Mouse (Mus musculus): ENCODE measurements around the gene Gm10153.
"Not testable (repeated sequence)": the region's sequence is repeated elsewhere in the genome, so short reads cannot be mapped to it uniquely, and the experiment has no call there.

Gene Gm10153

DNA sequence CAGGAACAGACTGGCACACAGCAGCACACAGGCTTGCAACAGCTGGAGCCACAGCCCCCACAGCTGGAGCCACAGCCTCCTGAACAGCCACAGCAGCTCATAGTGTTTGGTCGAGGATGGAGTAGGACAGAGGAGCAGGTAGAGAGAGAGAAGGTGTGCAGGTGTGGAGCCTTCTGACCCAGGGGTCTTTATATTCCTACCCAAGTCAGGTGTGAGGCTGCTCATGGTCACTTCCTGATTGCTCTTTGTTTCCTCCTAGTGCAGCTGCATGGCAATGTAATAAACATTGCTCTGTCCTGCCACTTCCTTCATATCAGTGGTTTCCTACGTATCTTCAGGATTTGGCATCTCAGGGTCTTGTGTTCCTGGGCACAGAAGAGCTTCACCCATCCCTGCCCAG, at the start of gene Gm10153:
Gene Gm10153, minus strand, starts transcription at position 101 of the 400 bp plus-strand sequence.
- no peak for DNase-seq

DNA sequence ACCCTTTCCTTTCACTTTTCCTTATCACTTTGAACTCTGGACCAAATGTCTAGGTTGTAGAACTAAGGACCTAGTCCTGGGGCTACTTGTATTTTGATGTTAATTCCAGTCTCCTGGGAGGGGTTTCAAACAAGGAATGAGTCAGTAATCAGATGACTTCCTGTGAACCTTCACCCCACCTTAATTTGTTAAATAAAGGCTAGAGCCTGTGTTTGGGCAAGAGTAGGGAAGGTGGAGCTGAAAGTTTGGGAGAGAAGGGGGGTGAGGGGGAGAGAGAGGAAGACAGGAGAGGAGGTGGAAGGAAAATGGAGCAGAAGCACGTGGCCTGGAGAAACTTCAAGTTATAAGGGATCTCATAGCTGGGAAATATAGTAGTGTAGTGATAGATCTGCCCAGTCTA, 41.4 kb upstream of the Gm10153 start:
- DNase-seq: no peak

DNA sequence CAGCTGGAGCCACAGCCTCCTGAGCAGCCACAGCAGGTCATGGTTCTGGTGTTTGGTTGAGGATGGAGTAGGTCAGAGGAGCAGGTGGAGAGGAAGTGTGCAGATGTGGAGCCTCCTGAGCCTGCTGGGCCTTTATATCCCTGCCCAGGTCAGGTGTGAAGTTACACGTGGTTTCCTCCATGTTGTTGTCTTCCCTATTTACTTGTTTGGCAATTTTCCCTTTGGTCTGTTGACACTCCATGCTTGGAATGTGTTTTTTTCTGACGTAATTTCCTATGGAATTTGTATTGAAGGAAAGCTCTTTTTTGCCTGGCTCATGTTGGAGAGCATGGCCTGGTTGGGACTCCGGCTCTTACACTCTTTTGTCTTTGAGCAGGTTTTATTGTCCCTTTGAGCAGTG, 39.7 kb upstream of the Gm10153 start, which contains the start of gene Krtap5-5:
Gene Krtap5-5, minus strand, starts transcription at position 101 of the 400 bp plus-strand sequence.
- not testable (repeated sequence) for DNase-seq

DNA sequence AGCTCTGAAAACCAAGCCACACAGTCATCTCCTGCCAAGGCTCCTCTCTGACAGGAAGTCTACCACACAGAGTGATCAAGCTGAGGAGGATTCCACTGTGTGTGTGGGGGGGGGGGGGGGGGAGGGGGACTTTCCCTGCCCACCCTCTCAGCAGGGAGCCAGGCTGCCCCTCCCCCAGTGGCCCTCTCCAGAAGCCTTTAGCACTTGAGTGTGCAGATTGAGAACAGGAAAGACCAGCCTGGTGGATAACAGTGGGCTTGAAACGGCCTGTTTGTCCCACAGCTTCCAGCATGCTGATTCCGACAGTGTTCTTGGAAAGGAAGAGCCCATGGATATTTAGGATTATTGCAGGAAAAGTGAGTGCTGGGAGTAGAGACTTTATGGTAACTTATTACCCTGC, 34.3 kb upstream of the Gm10153 start:
- no peak for DNase-seq

DNA sequence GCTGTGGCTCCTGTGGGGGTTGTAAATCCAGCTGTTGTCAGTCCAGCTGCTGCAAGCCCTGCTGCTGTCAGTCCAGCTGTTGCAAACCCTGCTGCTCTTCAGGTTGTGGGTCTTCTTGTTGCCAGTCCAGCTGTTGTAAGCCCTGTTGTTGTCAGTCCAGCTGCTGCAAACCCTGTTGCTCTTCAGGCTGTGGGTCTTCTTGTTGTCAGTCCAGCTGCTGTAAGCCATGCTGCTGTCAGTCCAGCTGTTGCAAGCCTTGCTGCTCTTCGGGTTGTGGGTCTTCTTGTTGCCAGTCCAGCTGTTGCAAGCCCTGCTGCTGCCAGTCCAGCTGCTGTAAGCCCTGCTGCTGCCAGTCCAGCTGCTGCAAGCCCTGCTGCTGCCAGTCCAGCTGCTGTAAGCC, 21.9 kb upstream of the Gm10153 start:
- not testable (repeated sequence) for DNase-seq

DNA sequence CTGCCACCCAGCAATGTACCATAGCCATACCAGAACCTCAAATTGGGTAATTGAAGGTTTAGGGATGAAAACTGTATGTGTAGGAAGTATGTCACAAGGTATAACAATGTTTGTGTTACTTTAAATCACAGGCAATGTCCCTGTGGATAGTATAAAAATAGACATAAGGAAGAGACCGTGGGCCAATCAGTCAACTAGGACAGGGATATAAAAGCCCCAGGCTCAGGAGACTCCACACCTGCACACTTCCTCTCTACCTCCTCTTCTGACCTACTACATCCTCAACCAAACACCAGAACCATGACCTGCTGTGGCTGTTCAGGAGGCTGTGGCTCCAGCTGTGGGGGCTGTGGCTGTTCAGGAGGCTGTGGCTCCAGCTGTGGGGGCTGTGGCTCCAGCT, 21.4 kb upstream of the Gm10153 start, which contains the start of gene Gm7579:
Gene Gm7579, plus strand, starts transcription at position 301 of the 400 bp plus-strand sequence.
- no peak for DNase-seq

DNA sequence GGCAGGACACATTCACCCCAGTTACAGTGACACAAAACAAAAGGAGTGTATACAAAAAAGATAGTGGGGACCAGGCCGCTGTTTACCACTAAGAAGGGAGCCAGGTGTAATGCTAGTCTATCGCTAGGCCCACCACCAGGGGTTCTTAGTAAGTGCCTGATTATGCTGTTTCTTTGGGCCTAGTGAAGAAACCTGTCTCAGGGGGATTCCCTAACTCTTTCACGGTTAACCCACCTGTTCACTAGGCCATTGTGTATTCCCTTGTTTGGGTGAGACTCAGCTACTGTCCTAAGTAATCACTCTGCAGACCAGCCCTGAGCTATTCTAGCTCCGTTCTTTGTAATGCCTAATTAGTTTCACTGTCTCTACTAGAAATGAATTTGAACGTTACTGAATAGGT, 16.7 kb upstream of the Gm10153 start:
- not testable (repeated sequence) for DNase-seq

DNA sequence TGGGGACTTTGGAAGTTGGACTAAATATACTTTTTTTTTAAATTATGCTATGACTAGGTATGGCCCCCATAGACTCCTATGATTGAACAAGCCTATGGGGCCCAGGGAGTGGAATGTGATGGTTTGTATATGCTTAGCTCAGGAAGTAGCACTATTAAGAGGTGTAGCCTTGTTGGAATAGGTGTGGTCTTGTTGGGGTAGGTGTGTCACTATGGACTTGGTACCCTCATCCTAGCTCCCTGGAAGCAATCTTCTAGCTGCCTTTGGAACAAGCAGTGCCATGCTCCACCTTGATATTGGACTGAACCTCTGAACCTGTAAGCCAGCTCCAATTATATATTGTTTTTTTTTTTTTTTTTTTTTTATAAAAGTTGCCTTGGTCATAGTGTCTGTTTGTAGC, 15.3 kb upstream of the Gm10153 start:
- DNase-seq: no peak

DNA sequence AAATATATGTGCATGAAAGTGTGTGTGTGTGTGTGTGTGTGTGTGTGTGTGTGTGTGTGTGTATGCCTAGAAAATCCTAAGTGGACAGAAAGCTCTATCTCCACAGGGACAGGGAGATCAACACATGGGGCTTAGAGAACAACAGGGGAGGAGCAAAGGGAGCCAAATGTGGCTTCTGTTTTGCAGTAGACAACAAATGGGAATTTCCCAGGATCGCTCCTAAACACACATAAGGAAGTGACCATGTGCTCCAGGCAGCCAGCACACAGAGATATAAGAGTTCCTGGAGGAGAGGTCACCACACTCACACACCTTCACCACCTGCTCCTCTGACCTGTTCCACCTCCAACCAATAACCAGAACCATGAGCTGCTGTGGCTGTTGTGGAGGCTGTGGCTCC, 10.9 kb upstream of the Gm10153 start, which contains the start of gene Krtap5-3:
Gene Krtap5-3, plus strand, starts transcription at position 301 of the 400 bp plus-strand sequence.
- no peak for DNase-seq

DNA sequence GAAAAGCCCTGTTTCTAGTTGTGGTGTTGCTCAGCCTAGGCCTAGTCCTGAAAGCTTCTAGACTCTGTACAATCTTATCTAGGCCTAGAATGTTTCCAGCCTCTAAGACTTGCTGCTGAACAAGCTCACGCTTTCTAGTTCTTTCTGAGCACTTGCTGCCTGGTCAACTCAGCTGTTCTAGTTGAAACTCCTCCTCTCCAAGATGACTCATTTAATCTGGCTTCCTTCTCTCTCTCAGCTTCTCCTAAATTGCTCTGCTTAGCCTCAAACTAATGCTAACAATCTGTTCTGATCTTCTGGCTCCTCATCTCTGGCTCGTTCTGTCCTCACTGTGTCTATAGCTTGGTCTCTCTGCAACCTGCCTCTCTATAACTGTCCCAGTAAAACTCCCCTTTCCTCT, 8.6 kb upstream of the Gm10153 start:
- DNase-seq: no peak

DNA sequence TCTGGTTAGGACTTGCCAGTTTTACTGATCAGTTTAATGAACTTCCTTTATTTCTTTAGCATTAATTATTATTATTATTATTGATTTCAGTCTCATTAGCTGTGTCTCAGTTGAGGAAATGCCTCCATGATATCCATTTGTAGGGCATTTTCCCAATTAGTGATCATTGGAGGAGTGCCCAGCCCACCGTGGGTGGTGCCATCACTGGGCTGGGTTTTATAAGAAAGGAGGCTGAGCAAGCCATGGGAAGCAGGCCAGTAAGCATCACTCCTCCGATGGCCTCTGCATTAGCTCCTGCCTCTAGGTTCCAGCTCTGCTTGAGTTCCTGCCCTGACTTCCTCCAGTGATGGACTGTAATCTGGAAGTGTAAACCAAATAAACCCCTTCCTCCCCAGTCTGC, 2.0 kb downstream of the Gm10153 start:
- no peak for DNase-seq

DNA sequence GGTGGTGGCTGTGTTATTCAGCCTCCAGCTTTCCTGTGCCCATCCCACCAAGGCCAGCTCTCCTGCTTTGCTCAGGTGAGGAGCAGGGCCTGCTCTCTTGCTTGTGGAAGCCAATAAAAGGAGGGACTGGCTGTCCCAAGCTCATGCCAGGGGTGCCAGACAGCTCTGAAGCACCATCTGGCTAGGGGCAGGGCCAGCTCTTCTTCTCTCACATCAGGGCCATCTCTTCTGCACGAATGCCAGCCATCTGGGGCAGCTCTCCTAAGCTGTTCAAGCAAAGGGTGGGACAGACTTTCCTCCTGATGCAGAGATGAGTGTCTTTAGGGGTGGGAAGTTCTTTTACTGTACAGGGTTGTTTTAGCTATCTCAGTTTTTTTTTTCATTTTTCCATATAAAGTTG, 9.2 kb downstream of the Gm10153 start:
- DNase-seq: no peak

DNA sequence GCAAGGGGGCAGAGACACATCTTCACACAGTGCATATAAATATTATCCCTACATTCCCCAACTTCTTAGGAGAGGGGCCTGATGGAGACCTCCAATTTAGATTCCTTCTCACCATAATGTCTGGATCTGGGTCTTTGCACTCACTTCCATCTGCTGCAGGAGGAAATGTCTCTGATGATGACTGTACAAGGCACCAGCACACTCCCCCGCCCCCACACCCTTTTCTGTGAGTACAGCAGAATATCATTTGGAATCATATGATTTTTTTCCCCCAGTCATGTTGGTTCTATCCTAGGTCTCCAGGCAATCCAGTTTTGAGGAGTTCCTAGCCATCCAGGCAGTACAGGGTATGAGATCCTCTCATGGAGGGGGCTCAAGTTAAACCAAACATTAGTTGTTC, 11.5 kb downstream of the Gm10153 start:
- no peak for DNase-seq

DNA sequence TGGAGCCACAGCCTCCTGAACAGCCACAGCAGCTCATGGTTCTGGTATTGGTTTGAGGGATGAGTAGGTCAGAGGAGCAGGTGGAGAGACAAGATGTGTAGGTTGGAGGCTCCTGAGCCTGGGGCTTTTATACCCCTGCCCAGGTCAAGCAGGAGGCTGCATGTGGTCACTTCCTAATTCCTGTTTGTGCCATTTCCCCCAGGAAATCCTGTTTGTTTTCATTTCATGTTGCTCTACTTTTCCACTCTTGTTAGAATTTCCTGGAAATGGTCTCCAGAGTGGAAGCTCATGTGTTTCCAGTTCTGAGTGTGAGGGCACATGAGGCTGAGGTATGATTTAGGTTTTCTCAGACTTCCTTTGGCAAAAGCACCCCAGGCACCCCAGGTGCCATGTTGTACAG, 14.3 kb downstream of the Gm10153 start, which contains the start of gene Krtap5-2:
Gene Krtap5-2, minus strand, starts transcription at position 101 of the 400 bp plus-strand sequence.
- DNase-seq: not testable (repeated sequence)

DNA sequence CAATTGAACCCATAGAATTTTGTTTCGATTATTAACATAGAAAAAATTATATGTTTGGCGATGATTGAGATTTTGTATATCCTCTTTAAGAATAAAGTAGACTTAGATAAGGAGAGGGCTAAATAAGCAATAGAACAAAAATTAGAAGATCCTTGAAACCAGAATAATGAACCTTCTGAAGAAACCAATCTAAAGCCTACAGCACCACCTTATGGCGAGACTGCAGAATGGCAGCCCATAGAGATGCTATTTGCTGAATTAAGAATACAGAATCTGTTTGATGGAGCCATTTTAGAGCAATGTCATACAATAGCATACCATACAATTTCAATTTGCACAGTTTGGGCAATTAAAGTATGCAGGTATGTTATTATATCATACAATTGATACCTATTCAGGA, 20.4 kb downstream of the Gm10153 start:
- peak; percentile 13 for DNase-seq

DNA sequence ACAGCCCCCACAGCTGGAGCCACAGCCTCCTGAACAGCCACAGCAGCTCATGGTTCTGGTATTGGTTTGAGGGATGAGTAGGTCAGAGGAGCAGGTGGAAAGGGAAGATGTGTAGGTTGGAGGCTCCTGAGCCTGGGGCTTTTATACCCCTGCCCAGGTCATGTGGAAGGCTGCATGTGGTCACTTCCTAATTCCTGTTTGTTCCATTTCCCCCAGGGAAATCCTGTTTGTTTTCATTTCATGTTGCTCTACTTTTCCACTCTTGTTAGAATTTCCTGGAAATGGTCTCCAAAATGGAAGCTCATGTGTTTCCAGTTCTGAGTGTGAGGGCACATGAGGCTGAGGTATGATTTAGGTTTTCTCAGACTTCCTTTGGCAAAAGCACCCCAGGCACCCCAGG, 24.6 kb downstream of the Gm10153 start, which contains the start of gene Gm4553:
Gene Gm4553, minus strand, starts transcription at position 101 of the 400 bp plus-strand sequence.
- not testable (repeated sequence) for DNase-seq

DNA sequence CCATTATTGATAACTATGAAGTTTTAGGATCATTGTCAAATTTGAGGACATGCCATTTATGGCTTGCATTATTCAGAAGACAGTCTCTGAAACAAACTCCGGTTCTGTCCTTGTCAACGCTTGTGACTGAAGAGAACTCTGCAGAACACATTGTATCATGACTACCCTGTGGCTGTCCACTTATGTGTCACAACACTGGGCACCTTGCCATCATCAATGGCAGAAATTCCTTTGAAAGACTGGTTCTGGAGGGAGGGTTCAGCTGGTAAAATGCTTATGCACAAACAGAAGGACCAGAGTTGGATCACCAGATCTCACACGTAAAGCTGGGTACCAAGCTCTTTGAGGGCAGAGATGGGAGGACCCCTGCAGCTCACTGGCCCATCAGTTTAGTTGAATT, 30.8 kb downstream of the Gm10153 start:
- no peak for DNase-seq

DNA sequence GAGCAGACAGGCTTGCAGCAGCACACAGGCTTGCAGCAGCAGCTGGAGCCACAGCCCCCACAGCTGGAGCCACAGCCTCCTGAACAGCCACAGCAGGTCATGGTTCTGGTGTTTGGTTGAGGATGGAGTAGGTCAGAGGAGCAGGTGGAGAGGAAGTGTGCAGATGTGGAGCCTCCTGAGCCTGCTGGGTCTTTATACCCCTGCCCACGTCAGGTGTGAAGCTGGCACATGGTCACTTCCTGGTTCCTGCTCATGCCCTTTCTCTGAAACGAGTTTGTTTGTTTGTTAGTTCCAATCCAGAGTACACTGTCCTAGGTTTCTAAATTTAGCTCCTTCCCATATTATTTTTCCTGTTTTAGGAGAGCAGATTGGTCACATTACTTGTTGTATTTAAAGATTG, 33.2 kb downstream of the Gm10153 start, which contains the start of gene Gm29735:
Gene Gm29735, minus strand, starts transcription at position 101 of the 400 bp plus-strand sequence.
- not testable (repeated sequence) for DNase-seq

DNA sequence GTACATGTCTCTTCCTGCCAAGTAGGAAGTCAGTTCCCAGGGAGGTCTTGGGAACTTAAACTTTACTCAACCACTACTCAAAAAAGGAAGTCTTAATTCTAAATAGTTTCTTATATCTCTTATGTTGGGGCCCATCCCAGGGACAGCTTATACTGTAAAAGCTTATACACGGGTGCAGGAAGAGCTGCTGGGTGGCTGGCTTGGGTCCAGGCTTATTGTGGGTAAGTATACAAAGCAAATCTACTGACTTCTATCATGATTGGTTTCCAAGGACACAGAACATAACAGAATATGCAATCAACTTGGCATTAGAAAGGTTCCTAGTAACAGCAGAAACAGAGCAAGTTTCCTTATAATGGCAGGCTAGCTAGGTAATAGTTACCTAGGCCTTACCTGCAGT, 34.9 kb downstream of the Gm10153 start:
- no peak for DNase-seq

DNA sequence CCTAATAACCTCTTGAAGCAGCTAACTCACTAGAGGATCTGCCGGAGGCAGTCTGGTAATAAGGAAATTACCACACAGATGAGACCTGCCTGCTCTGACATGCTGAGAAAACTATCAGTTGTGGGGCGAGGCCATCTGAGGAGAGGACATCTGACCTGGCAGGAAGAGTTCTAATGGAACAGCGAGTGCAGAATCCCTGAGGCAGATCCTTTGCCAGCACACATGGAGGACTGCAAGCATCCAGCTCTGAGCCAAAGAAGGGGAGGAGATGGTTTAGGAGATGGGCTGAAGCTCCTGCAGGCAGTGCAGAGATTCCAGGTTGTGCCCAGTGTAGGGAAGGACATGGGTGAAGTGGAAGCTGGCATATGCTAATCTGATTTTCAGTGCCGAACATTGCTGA, 38.0 kb downstream of the Gm10153 start:
- no peak for DNase-seq

DNA sequence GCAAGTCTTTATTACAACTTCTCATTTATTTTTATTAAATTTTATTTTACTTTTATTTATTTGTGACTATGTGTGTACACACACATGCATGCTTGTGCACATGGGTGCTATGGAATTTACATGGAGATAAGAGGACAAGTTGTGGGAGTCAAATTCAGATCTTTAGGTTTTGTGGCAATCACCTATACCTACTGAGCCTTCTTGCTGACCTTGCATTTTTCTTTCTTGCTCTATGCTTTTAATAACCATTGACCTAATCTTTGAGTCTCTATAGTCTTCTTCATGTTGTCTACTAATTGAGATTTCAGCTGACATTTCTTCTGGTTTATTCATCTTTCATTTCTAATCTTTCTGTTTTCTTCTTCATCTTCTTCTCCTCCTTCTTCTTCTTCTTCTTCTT, 41.6 kb downstream of the Gm10153 start:
- DNase-seq: no peak

DNA sequence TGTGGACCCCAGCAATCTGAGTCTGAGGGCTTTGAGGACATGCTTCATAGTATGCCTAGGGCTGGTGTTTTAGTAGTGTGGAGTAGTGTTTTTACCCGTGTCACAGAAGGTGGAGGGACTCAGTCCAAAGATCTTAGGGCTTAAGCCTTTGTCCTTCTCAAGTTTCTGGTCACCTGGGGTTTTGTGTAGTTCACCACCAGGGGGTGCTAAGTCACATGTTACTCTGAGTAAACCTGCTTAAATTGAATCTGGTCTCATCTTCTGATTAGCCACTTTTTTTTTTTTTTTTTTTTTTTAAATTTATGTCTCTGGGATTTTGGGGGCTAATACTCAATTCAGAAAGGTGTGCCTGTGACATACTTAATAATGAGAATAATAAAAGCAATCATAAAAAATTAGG, 44.2 kb downstream of the Gm10153 start:
- peak; percentile 80 for DNase-seq

DNA sequence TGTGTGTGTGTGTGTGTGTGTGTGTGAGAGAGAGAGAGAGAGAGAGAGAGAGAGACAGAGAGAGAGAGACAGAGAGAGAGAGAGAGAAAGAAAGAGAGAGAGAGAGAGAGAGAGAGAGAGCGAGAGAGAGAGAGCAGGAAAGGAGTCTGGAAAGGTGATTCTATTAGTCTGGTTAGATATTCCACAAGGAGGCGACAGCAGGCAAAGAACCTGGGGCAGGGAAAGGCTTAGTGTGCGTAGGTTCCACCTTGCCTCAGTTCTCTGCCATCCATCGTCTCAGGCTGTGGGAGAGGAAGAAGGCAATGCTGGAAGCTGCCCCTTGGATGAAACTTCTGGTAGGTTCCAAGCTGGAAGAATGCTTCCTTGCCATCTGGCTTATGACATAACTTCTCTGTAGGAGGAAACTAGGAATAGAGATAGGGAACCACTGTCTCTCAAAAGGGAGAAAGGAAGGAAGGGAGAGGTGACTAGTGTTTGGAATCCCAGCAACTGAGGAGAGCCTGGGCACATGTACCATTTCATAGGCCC, 44.7 kb downstream of the Gm10153 start:
- no peak for DNase-seq

DNA sequence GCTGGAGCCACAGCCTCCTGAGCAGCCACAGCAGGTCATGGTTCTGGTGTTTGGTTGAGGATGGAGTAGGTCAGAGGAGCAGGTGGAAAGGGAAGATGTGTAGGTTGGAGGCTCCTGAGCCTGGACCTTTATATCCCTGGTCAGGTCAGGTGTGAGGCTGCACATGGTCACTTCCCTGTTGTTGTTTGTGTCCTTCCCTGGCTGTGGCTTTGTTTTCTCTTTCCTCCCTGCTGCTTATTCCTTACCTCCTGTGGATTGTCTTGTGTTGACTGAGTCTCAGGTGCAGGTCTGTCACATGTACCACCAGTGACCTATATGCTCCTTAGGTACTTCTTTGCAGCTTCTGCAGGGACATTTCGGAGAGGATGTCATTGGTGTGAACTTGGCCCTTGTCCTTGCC, 45.7 kb downstream of the Gm10153 start, which contains the start of gene Gm45337:
Gene Gm45337, minus strand, starts transcription at position 101 of the 400 bp plus-strand sequence.
- no peak for DNase-seq

DNA sequence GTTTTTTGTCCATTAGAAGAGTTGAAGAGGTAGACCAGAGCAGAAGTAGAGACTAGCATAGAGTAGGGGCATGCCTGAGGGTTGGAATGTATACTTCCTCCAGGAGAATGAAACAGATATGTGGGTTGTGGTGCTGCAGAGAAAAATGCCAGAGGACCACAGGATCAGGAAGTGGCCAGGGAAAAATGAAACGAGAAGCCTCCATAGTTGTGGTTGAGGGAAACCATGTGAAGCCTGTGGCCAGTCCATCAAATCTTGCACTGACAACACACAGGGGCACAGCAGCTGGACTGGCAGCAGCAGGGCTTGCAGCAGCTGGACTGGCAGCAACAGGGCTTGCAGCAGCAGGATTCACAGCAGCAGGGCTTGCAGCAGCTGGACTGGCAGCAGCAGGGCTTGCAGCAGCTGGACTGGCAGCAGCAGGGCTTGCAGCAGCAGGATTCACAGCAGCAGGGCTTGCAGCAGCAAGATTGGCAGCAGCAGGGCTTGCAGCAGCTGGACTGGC, 46.6 kb downstream of the Gm10153 start:
- DNase-seq: not testable (repeated sequence)

Measured in lung, postnatal 36 days (tissue).